Mouse (Mus musculus): ENCODE measurements around the gene Epb41l4b. TPM values are rescaled to one million over a fixed set of nuclear protein-coding genes. Genes with fewer than 3 reads are reported as not detected.

The Epb41l4b gene
- polyA plus RNA-seq, 1 experiment from 2014 or later = 3.4 TPM

DNA sequence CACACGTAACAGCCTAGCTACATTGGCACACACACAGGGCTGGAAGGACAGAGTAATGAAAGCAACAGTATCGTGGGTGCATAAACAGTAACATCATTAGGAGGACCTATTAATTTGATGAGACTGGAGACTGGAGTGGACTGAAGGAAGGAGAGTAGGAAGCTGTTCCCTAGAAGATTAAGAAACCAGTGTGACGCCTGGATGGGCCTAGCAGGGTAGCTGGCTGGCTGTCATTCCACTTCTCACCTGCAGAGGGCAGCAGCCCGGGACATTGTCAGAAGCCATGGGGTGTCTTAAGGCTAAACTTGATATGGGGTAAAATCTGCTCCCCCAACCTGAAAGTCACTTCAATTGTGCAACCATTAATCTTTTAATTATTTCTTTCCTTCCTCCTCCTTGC lies 78.0 kb downstream of the Epb41l4b start:
- Histone ChIP-seq H3K9ac (ENCODE audit: low read depth, low read length) (no peak overlapping the region), H3K27me3 (replicated peaks; ENCODE audit: control insufficient read depth, insufficient read depth, low read length) (no peaks in the 10 kb centered on the region), H3K4me2 (ENCODE audit: low read length) (no peak overlapping the region), H3K4me3 (ENCODE audit: low read length) (no peak overlapping the region), H3K27ac (ENCODE audit: low read depth, low read length) (no peak overlapping the region), H3K4me1 (ENCODE audit: control insufficient read depth, insufficient read depth, low read depth, low read length) (peaks cover 6% of the 10 kb centered on the region; the same call in 1 of the 2 replicates), H3K9me3 (ENCODE audit: control insufficient read depth, low read length) (no peaks in the 10 kb centered on the region), H3K36me3 (ENCODE audit: control insufficient read depth, insufficient read depth, low read length) (no peaks in the 10 kb centered on the region)
- peak; percentile 66 for ATAC-seq
- 34% methylated on average over 4 of the region's 4 CpGs for WGBS

DNA sequence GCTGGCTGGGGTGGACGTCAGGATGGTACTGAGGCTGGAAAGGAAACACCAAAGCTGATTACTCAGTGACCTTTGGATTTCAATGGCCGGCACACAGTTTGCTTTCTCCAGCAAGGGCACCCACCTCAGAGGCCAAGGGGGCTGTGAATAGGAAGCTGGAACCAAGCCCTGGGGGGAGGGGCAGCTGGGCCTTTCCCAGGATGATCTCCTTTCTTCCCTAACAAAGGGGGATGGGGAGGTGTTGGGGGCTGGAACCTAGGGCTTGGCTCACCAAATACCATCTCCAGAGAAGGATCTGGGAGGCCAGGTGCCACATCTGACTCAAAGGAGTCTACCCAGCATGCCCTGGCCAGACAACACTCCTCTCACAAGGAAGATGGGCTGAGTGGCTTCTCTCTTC lies 78.4 kb downstream of the Epb41l4b start:
- no peaks in the 10 kb centered on the region for H3K27me3 ChIP-seq (replicated peaks; ENCODE audit: control insufficient read depth, insufficient read depth, low read length)
- H3K4me3 ChIP-seq (ENCODE audit: low read length) = no peak overlapping the region
- ATAC-seq = peak; percentile 35
- H3K36me3 ChIP-seq (ENCODE audit: control insufficient read depth, insufficient read depth, low read length) = no peaks in the 10 kb centered on the region; the same call in 1 of the 2 replicates
- no peaks in the 10 kb centered on the region for H3K9me3 ChIP-seq (ENCODE audit: control insufficient read depth, low read length)
- H3K9ac ChIP-seq (ENCODE audit: low read depth, low read length) = no peak overlapping the region
- no peak overlapping the region for H3K4me2 ChIP-seq (ENCODE audit: low read length)
- no peak overlapping the region for H3K27ac ChIP-seq (ENCODE audit: low read depth, low read length)
- 17% methylated on average over 2 of the region's 2 CpGs for WGBS
- peaks cover 6% of the 10 kb centered on the region; the same call in 1 of the 2 replicates for H3K4me1 ChIP-seq (ENCODE audit: control insufficient read depth, insufficient read depth, low read depth, low read length)

DNA sequence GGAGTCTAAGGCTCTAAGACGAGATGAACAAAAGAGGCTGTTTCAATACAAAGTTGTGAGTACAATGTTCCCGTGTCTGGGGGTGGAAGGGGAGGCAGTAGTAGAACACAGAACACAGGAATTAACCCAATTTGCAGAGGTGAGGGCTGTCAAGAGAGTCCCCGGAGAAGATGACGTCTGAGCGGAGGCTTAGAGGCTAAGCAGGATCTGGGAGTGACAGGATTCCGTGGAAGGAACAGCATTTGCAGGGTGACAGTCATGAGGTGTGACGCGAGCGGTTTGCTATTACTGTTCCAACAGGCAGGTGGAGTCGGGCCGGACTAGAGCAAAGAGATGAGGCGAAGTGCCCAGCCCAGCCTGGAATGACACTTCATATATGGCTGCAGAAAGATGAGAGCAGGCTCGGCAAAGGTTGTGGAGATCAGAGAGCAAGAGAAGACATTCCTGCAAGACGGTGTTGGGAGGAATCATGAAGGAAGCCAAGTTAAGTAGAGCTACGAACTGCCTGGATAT lies 82.9 kb downstream of the Epb41l4b start:
- Histone ChIP-seq H3K4me1 (ENCODE audit: control insufficient read depth, insufficient read depth, low read depth, low read length) (peaks cover 6% of the 10 kb centered on the region; the same call in 1 of the 2 replicates), H3K4me2 (ENCODE audit: low read length) (no peak overlapping the region), H3K9ac (ENCODE audit: low read depth, low read length) (no peak overlapping the region), H3K27me3 (replicated peaks; ENCODE audit: control insufficient read depth, insufficient read depth, low read length) (no peaks in the 10 kb centered on the region), H3K36me3 (ENCODE audit: control insufficient read depth, insufficient read depth, low read length) (peaks cover 3% of the 10 kb centered on the region; the same call in 1 of the 2 replicates), H3K9me3 (ENCODE audit: control insufficient read depth, low read length) (no peaks in the 10 kb centered on the region), H3K4me3 (ENCODE audit: low read length) (no peak overlapping the region), H3K27ac (ENCODE audit: low read depth, low read length) (no peak overlapping the region)
- no peak for ATAC-seq
- 81% methylated on average over 15 of the region's 15 CpGs for WGBS

DNA sequence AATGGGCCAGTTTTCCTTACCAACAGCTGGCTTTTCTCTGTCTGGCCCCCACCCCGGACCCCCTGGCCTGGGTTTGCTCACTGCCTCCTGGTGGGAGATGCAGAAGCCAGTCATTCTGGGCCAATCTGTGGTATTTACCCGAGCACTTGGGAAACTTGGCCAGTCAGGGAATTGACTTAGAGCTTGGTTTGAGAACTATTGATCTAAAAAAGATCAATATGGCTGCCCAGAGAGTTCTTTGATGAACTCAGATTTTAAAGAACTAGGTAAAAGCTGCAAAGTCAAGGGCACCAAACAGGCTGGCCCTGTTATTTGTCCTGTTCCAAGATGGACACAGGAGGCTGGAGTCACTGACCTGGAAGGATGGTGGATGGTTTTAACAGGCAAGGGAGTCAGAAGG lies 84.6 kb downstream of the Epb41l4b start:
- Histone ChIP-seq H3K27me3 (replicated peaks; ENCODE audit: control insufficient read depth, insufficient read depth, low read length) (no peaks in the 10 kb centered on the region), H3K4me2 (ENCODE audit: low read length) (no peak overlapping the region), H3K27ac (ENCODE audit: low read depth, low read length) (no peak overlapping the region), H3K9me3 (ENCODE audit: control insufficient read depth, low read length) (no peaks in the 10 kb centered on the region), H3K36me3 (ENCODE audit: control insufficient read depth, insufficient read depth, low read length) (peaks cover 3% of the 10 kb centered on the region; the same call in 1 of the 2 replicates), H3K4me1 (ENCODE audit: control insufficient read depth, insufficient read depth, low read depth, low read length) (no peaks in the 10 kb centered on the region), H3K4me3 (ENCODE audit: low read length) (no peak overlapping the region), H3K9ac (ENCODE audit: low read depth, low read length) (no peak overlapping the region)
- ATAC-seq = no peak
- WGBS = 58% methylated on average over 2 of the region's 2 CpGs

DNA sequence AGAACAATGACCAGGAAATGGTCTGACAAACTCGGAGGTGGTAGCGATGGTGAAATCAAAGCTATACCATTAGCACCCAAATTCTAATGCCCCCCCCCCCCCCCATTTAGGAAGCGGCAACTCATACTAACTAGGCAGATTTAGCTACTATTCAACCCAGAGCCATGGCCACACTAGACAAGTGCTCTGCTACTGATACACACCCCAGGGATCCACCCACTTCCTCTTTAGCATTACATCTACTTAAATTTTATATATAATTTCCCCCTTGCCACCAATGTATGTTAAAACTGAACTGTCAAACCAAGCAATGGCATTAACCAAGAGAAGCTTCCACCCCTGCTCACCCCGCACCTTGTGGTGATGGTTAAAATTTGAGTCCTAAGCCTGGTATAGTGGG lies 85.6 kb downstream of the Epb41l4b start:
- H3K27ac ChIP-seq (ENCODE audit: low read depth, low read length) = no peak overlapping the region
- no peak overlapping the region for H3K9ac ChIP-seq (ENCODE audit: low read depth, low read length)
- peaks cover 3% of the 10 kb centered on the region; the same call in 1 of the 2 replicates for H3K36me3 ChIP-seq (ENCODE audit: control insufficient read depth, insufficient read depth, low read length)
- ATAC-seq = no peak
- no peaks in the 10 kb centered on the region for H3K27me3 ChIP-seq (replicated peaks; ENCODE audit: control insufficient read depth, insufficient read depth, low read length)
- no peak overlapping the region for H3K4me3 ChIP-seq (ENCODE audit: low read length)
- H3K4me1 ChIP-seq (ENCODE audit: control insufficient read depth, insufficient read depth, low read depth, low read length) = no peaks in the 10 kb centered on the region
- H3K4me2 ChIP-seq (ENCODE audit: low read length) = no peak overlapping the region
- over 99% methylated on average over 4 of the region's 4 CpGs for WGBS
- no peaks in the 10 kb centered on the region for H3K9me3 ChIP-seq (ENCODE audit: control insufficient read depth, low read length)

DNA sequence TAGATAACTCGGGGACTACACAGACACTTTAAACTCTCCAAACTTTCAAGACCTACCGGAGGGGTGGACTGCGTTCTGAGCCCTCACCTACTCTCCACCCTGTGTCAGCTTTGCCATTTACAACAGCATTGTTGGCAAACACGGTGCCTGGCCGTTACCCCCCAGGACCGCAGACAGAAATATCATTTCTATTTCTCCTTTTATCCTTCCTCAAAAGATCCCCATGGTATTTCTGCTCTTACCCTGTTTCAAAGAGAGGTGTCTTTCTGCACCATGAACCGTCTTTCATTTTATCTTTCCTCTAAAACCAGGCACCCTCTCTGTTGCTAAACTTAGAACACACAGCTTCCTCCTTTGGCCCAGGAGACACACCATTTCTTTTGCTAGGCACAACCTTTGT lies 87.6 kb downstream of the Epb41l4b start:
- no peak overlapping the region for H3K4me3 ChIP-seq (ENCODE audit: low read length)
- H3K4me1 ChIP-seq (ENCODE audit: control insufficient read depth, insufficient read depth, low read depth, low read length) = no peaks in the 10 kb centered on the region
- no peaks in the 10 kb centered on the region for H3K27me3 ChIP-seq (replicated peaks; ENCODE audit: control insufficient read depth, insufficient read depth, low read length)
- no peak overlapping the region for H3K27ac ChIP-seq (ENCODE audit: low read depth, low read length)
- H3K9ac ChIP-seq (ENCODE audit: low read depth, low read length) = no peak overlapping the region
- no peak for ATAC-seq
- 82% methylated on average over 7 of the region's 7 CpGs for WGBS
- no peak overlapping the region for H3K4me2 ChIP-seq (ENCODE audit: low read length)
- H3K9me3 ChIP-seq (ENCODE audit: control insufficient read depth, low read length) = no peaks in the 10 kb centered on the region
- peaks cover 3% of the 10 kb centered on the region; the same call in 1 of the 2 replicates for H3K36me3 ChIP-seq (ENCODE audit: control insufficient read depth, insufficient read depth, low read length)

DNA sequence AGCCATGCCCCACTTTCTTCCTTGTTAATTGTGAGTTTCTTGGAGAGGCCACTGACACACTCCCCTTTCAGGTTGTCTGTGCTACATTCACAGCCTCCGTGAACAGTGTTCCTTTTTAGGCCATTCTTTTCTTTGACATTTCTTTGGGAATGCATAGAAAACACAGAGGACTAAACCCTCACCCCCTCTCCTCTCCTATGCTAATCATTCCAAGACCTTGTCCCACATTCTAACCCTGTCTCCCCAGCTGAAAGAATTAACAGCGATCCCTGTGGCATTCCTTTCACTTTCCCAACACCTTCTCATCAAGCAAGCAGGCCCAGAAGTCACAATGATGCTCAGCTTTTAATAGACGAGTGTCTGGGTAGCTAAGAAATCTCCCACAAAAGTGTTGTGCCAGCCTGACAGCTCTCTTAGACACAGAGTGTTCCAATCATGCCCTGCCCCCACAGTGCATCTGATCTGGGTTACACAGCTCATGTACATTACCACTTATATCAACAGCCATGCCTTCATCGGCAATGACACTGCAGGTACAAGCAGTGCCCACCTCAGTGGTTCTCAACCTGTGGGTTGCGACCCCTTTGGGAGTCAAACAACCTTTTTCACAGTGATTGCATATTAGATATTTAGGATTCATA lies 93.8 kb downstream of the Epb41l4b start:
- no peak overlapping the region for H3K4me2 ChIP-seq (ENCODE audit: low read length)
- H3K4me1 ChIP-seq (ENCODE audit: control insufficient read depth, insufficient read depth, low read depth, low read length) = peaks cover 8% of the 10 kb centered on the region; the same call in 1 of the 2 replicates
- H3K27ac ChIP-seq (ENCODE audit: low read depth, low read length) = no peak overlapping the region
- no peak overlapping the region for H3K4me3 ChIP-seq (ENCODE audit: low read length)
- WGBS = 47% methylated on average over 5 of the region's 5 CpGs
- no peaks in the 10 kb centered on the region for H3K9me3 ChIP-seq (ENCODE audit: control insufficient read depth, low read length)
- H3K9ac ChIP-seq (ENCODE audit: low read depth, low read length) = no peak overlapping the region
- ATAC-seq = no peak
- H3K36me3 ChIP-seq (ENCODE audit: control insufficient read depth, insufficient read depth, low read length) = no peaks in the 10 kb centered on the region
- no peaks in the 10 kb centered on the region for H3K27me3 ChIP-seq (replicated peaks; ENCODE audit: control insufficient read depth, insufficient read depth, low read length)

DNA sequence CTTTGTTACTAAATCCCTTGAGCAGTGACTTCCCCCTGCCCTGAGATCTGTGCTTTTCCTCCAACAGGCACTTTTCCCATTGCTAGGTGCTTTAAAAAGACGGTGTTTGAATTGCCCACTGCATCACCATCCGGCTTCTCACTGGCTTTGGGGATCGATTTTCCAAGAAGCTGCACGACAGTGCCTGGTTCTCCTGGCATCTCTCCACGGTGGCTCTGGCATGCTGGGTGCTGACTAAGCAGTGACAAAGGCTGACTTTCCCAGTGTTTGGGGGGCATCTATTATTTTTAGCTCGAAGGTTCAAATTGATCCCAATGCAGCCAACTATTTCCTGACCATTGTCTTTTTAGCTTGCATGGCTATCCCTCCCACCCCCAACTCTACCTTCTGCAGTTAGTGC lies 94.7 kb downstream of the Epb41l4b start:
- no peaks in the 10 kb centered on the region for H3K36me3 ChIP-seq (ENCODE audit: control insufficient read depth, insufficient read depth, low read length)
- H3K27me3 ChIP-seq (replicated peaks; ENCODE audit: control insufficient read depth, insufficient read depth, low read length) = no peaks in the 10 kb centered on the region
- H3K27ac ChIP-seq (ENCODE audit: low read depth, low read length) = no peak overlapping the region
- no peak overlapping the region for H3K9ac ChIP-seq (ENCODE audit: low read depth, low read length)
- no peak for ATAC-seq
- H3K9me3 ChIP-seq (ENCODE audit: control insufficient read depth, low read length) = no peaks in the 10 kb centered on the region
- no peak overlapping the region for H3K4me3 ChIP-seq (ENCODE audit: low read length)
- no peak overlapping the region for H3K4me2 ChIP-seq (ENCODE audit: low read length)
- H3K4me1 ChIP-seq (ENCODE audit: control insufficient read depth, insufficient read depth, low read depth, low read length) = peaks cover 8% of the 10 kb centered on the region; the same call in 1 of the 2 replicates
- 33% methylated on average over 6 of the region's 6 CpGs for WGBS

DNA sequence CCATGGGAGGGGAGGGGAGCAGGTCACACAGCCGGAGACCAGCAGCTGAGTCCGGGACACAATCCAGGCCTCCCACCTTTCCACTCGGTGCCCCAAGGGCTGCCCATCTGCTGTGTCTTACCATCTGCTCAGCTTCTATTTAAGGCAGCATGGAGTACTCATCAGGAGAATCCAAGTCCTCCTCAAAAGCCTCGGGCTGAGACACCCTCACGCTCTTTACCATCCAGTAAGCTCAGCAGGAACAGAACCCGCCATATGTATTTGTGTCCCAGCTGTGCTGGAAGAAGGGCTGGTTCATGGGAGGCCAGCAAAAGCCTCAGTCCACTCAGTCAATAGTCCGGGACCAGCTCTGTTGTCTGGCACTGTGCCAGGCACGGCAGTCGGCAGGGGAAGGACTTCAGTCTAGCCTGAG lies 97.1 kb downstream of the Epb41l4b start:
- Histone ChIP-seq H3K4me3 (ENCODE audit: low read length) (no peak overlapping the region), H3K36me3 (ENCODE audit: control insufficient read depth, insufficient read depth, low read length) (no peaks in the 10 kb centered on the region), H3K4me2 (ENCODE audit: low read length) (no peak overlapping the region), H3K9ac (ENCODE audit: low read depth, low read length) (no peak overlapping the region), H3K4me1 (ENCODE audit: control insufficient read depth, insufficient read depth, low read depth, low read length) (peaks cover 8% of the 10 kb centered on the region; the same call in 1 of the 2 replicates), H3K27me3 (replicated peaks; ENCODE audit: control insufficient read depth, insufficient read depth, low read length) (no peaks in the 10 kb centered on the region), H3K27ac (ENCODE audit: low read depth, low read length) (no peak overlapping the region), H3K9me3 (ENCODE audit: control insufficient read depth, low read length) (no peaks in the 10 kb centered on the region)
- WGBS = 37% methylated on average over 9 of the region's 9 CpGs
- peak; percentile 74 for ATAC-seq
